Mouse (Mus musculus) heart, embryonic 16.5 days (tissue): ENCODE results near the gene Acot6. TPM values are rescaled to one million over a fixed set of nuclear protein-coding genes. Genes with fewer than 3 reads are reported as not detected.
"Not testable (repeated sequence)": the region's sequence is repeated elsewhere in the genome, so short reads cannot be mapped to it uniquely, and the experiment has no call there.

Experiments
- ATAC-seq: fragments of 200-750 bp; cut with Nextera tagmentation; replicated peaks from 2 replicates; pipeline ENCODE4 v1.8.0; 2017; ENCODE audit warnings: moderate number of reproducible peaks; ENCODE audit not compliant: insufficient read depth, low FRiP score; ENCODE audit errors: extremely low read depth
- H3K27ac ChIP-seq: fragments of 300-500 bp; sonication (generic); 2 replicates; pipeline ENCODE4 v1.5.1; 2014; ENCODE audit warnings: mild to moderate bottlenecking, low read length, control low read depth, moderate library complexity
- H3K27me3 ChIP-seq: fragments of 300-500 bp; sonication (generic); 2 replicates; pipeline ENCODE4 v1.6.1; 2014; ENCODE audit warnings: low read length, mixed read lengths; ENCODE audit not compliant: control insufficient read depth, insufficient read depth
- H3K36me3 ChIP-seq: fragments of 300-500 bp; sonication (generic); 2 replicates; pipeline ENCODE4 v1.6.1; 2014; ENCODE audit not compliant: control insufficient read depth, insufficient read depth
- H3K4me1 ChIP-seq: fragments of 300-500 bp; sonication (generic); 2 replicates; pipeline ENCODE4 v1.6.1; 2014; ENCODE audit warnings: low read length, mixed read lengths; ENCODE audit not compliant: control insufficient read depth, insufficient read depth
- H3K4me2 ChIP-seq: fragments of 300-500 bp; sonication (generic); 2 replicates; pipeline ENCODE4 v1.6.1; 2014; ENCODE audit warnings: low read depth, mild to moderate bottlenecking, control low read depth, low read length
- H3K4me3 ChIP-seq: fragments of 300-500 bp; sonication (generic); 2 replicates; pipeline ENCODE4 v1.5.1; 2014; ENCODE audit warnings: mild to moderate bottlenecking, control low read depth, low read length
- H3K9ac ChIP-seq: fragments of 300-500 bp; sonication (generic); 2 replicates; pipeline ENCODE4 v1.6.1; 2014; ENCODE audit warnings: low read length, control low read depth
- H3K9me3 ChIP-seq: fragments of 300-500 bp; sonication (generic); replicated peaks from 2 replicates; pipeline ENCODE4 v1.6.1; 2016; ENCODE audit warnings: low read length; ENCODE audit not compliant: control insufficient read depth
- WGBS: fragments of 180-500 bp; shearing (Covaris S2); extraction: QIAGEN DNeasy Blood & Tissue Kit; methylation state at CpG from one replicate; pipeline ENCODE4 v1.1.7; 2014; 5-methylcytosine and 5-hydroxymethylcytosine counted together
- polyA plus RNA-seq: library from polyadenylated mRNA; unstranded; fragments of >200 nt; fragmentation: Nextera tagmentation; extraction: Ambion mirVana; gene quantifications from 2 replicates; pipeline ENCODE4 v1.2.1, GENCODE M21; 2015

Gene Acot6
- polyA plus RNA-seq, 1 experiment from 2014 or later, result 1.3 TPM

- Histone ChIP-seq H3K9ac (no peak overlapping the region), H3K9me3 (peaks cover 3% of the 10 kb centered on the region; the same call in 1 of the 2 replicates), H3K4me3 (no peak overlapping the region), H3K4me1 (no peaks in the 10 kb centered on the region), H3K36me3 (no peaks in the 10 kb centered on the region), H3K27ac (no peak overlapping the region), H3K27me3 (peaks cover 1% of the 10 kb centered on the region), H3K4me2 (no peak overlapping the region)
- no peak for ATAC-seq
- 68% methylated on average over 5 of the region's 5 CpGs for WGBS
Observed at GRCm38 (mm10) chr12:84063228-84063627, 37.2 kb upstream of the Acot6 start.

DNA sequence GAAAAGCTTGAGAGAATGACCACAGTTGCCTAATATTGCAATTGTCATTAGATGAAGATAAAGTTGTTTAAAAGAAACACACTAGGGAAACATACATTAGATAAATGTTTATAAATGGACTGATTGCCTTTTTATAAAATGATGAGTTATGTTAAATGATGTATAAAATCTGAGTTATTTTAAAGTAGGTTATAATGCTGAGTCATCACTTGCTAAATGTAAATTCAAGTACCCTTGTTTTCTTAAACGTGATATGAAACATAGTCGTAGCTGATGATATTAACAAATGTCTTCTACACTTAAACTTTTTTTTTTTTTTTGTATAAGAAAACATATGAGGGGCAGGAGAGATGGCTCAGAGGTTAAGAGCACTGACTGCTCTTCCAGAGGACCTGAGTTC is 36.6 kb upstream of the Acot6 start:
- Histone ChIP-seq H3K27ac (no peak overlapping the region), H3K4me1 (no peaks in the 10 kb centered on the region), H3K27me3 (peaks cover 6% of the 10 kb centered on the region), H3K9me3 (peaks cover 3% of the 10 kb centered on the region; the same call in 1 of the 2 replicates), H3K9ac (no peak overlapping the region), H3K4me2 (no peak overlapping the region), H3K36me3 (no peaks in the 10 kb centered on the region), H3K4me3 (no peak overlapping the region)
- ATAC-seq, result no peak
- WGBS, result 74% methylated on average over 2 of the region's 2 CpGs

DNA sequence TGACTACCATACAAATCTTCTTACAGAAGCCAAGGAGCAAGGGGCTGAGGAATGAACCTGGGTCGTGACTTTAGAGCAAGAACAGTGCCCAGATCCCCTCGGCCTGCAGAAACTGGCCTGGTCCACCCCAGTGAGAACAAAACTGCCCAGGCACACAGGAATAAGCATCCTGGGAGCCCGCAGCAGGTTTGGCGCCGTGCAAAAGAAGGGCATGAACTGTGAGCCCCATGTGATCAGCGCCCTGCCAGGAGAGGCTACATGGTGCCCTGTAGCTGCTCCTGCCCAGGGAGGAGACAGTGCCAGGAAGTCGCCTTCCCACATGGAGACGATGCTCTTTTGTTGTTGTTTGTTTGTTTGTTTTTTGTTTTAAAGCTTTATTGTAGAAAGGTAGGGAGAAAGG is 35.8 kb upstream of the Acot6 start:
- no peak overlapping the region for H3K4me2 ChIP-seq
- H3K27ac ChIP-seq, result no peak overlapping the region
- H3K4me3 ChIP-seq, result no peak overlapping the region
- peaks cover 9% of the 10 kb centered on the region for H3K27me3 ChIP-seq
- H3K9ac ChIP-seq, result no peak overlapping the region
- 71% methylated on average over 8 of the region's 8 CpGs for WGBS
- ATAC-seq, result no peak
- H3K9me3 ChIP-seq, result peaks cover 3% of the 10 kb centered on the region; the same call in 1 of the 2 replicates
- H3K36me3 ChIP-seq, result no peaks in the 10 kb centered on the region
- no peaks in the 10 kb centered on the region for H3K4me1 ChIP-seq

GRCm38 (mm10) chr12:84067752-84068151 is 32.7 kb upstream of the Acot6 start:
- Histone ChIP-seq H3K4me3 (no peak overlapping the region), H3K36me3 (no peaks in the 10 kb centered on the region), H3K27ac (no peak overlapping the region), H3K9ac (no peak overlapping the region), H3K4me1 (no peaks in the 10 kb centered on the region), H3K27me3 (peaks cover 12% of the 10 kb centered on the region), H3K9me3 (peaks cover 3% of the 10 kb centered on the region; the same call in 1 of the 2 replicates), H3K4me2 (no peak overlapping the region)
- 75% methylated on average over 4 of the region's 4 CpGs for WGBS
- ATAC-seq, result no peak

- Histone ChIP-seq H3K9me3 (peaks cover under 1% of the 10 kb centered on the region; the same call in 1 of the 2 replicates), H3K27ac (no peak overlapping the region), H3K4me3 (no peak overlapping the region), H3K36me3 (no peaks in the 10 kb centered on the region), H3K4me1 (no peaks in the 10 kb centered on the region), H3K9ac (no peak overlapping the region), H3K4me2 (no peak overlapping the region), H3K27me3 (peaks cover 12% of the 10 kb centered on the region)
- 63% methylated on average over 8 of the region's 8 CpGs for WGBS
- ATAC-seq, result no peak
Observed at GRCm38 (mm10) chr12:84068296-84068695, 32.2 kb upstream of the Acot6 start.

DNA sequence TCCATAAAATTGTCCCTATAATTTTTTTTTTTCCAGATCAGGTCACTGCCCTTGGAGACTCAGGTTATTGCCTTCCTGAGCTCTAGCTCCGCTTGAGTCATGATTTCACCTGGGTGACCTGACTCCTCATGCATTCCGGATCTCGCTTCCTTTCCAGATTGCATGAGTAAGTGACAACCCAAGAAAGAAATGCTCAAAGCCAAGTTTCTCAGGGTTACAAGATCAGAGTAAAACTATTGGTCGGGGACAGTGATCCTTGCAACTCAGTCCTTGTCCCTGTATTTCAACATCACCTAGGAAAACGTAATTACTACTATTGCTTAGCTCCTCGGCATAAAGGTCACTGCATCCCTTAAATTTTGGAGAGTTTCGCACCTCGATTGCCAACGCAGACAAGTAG is 31.5 kb upstream of the Acot6 start, which contains the start of gene Acot5:
Acot5 (plus strand) TSS at position 340 of the 400 bp plus-strand sequence.
- Histone ChIP-seq H3K36me3 (no peaks in the 10 kb centered on the region), H3K9me3 (no peaks in the 10 kb centered on the region), H3K4me1 (no peaks in the 10 kb centered on the region), H3K9ac (peak within 1 kb of the TSS; percentile 50), H3K27ac (no peak within 1 kb of the TSS), H3K4me2 (peak within 1 kb of the TSS; percentile 76), H3K4me3 (peak within 1 kb of the TSS; percentile 53), H3K27me3 (peaks cover 12% of the 10 kb centered on the region)
- ATAC-seq, result no peak
- 54% methylated on average over 9 of the region's 9 CpGs for WGBS

- not testable (repeated sequence) for H3K36me3 ChIP-seq, ATAC-seq, H3K4me1 ChIP-seq, H3K27ac ChIP-seq, H3K9me3 ChIP-seq
- Histone ChIP-seq H3K9ac (peak overlapping the region; percentile 50), H3K4me2 (peak overlapping the region; percentile 76), H3K4me3 (peak overlapping the region; percentile 53), H3K27me3 (peaks cover 12% of the 10 kb centered on the region)
- 1% methylated on average over 45 of the region's 52 CpGs for WGBS
Observed at GRCm38 (mm10) chr12:84069582-84069981, 30.9 kb upstream of the Acot6 start.

DNA sequence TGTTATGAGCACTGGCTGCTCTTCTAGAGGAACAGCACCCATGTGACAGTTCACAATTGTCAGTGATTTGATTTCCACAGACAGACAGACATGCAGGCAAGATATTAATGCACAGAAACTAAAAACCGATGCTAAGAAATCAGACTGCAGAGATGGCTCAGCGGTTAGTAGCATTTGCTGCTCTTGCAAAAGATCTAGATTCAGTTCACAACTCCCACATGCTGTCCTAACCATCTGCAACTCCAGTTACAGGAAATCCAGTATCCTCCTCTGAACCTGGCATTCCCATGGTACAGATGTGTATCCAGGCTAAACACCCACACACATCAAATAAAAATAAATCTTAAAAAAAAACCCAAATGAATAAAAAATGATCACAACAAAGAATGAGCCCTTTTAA is 28.8 kb upstream of the Acot6 start:
- no peak for ATAC-seq
- H3K27ac ChIP-seq, result no peak overlapping the region
- H3K27me3 ChIP-seq, result peaks cover 12% of the 10 kb centered on the region
- no peak overlapping the region for H3K4me2 ChIP-seq
- no peaks in the 10 kb centered on the region for H3K36me3 ChIP-seq
- H3K9me3 ChIP-seq, result no peaks in the 10 kb centered on the region
- 82% methylated on average over 2 of the region's 2 CpGs for WGBS
- H3K4me3 ChIP-seq, result no peak overlapping the region
- no peaks in the 10 kb centered on the region for H3K4me1 ChIP-seq
- H3K9ac ChIP-seq, result no peak overlapping the region

GRCm38 (mm10) chr12:84077371-84077990 is 23.0 kb upstream of the Acot6 start:
- Histone ChIP-seq H3K9me3 (no peaks in the 10 kb centered on the region), H3K4me1 (no peaks in the 10 kb centered on the region), H3K36me3 (no peaks in the 10 kb centered on the region), H3K4me2 (no peak overlapping the region), H3K9ac (no peak overlapping the region), H3K4me3 (no peak overlapping the region), H3K27me3 (no peaks in the 10 kb centered on the region), H3K27ac (no peak overlapping the region)
- 79% methylated on average over 4 of the region's 4 CpGs for WGBS
- no peak for ATAC-seq
